Mouse (Mus musculus) spleen, adult 2 months (tissue): ENCODE results near the gene 4930556J24Rik. TPM values are rescaled to one million over a fixed set of nuclear protein-coding genes. Genes with fewer than 3 reads are reported as not detected.

Source experiments
- DNase-seq, 2 experiments: peaks; one replicate each; pipeline versions ENCODE4 v3.0.0 to v3.0.0-alpha.2; 2012 to 2021; ENCODE audit warnings: low spot score in 2 of 2, low read depth in 1 of 2
- H3K27ac ChIP-seq: fragments of 200-500 bp; 2 replicates; pipeline ENCODE4 v1.5.1; 2012; ENCODE audit warnings: low read length, inconsistent platforms; ENCODE audit not compliant: insufficient read depth
- H3K27me3 ChIP-seq: fragments of 200-500 bp; 2 replicates; pipeline ENCODE4 v1.6.1; 2012; ENCODE audit warnings: mild to moderate bottlenecking, moderate library complexity, low read length, inconsistent platforms; ENCODE audit not compliant: control insufficient read depth, insufficient read depth
- H3K36me3 ChIP-seq: fragments of 200-500 bp; 2 replicates; pipeline ENCODE4 v1.6.1; 2012; ENCODE audit warnings: mild to moderate bottlenecking, low read length, inconsistent platforms; ENCODE audit not compliant: control insufficient read depth, insufficient read depth
- H3K4me1 ChIP-seq: fragments of 200-500 bp; 2 replicates; pipeline ENCODE4 v1.6.1; 2011; ENCODE audit warnings: inconsistent platforms; ENCODE audit not compliant: control insufficient read depth, insufficient read depth, insufficient read length
- H3K4me3 ChIP-seq: fragments of 200-500 bp; 2 replicates; pipeline ENCODE4 v1.5.1; 2011; ENCODE audit warnings: mild to moderate bottlenecking, inconsistent platforms; ENCODE audit not compliant: insufficient read depth, insufficient read length; ENCODE audit errors: extremely low read depth
- CTCF ChIP-seq: fragments of 200-500 bp; IDR thresholded peaks from 2 replicates; pipeline ENCODE4 v1.5.1; 2011; ENCODE audit warnings: mild to moderate bottlenecking, inconsistent platforms; ENCODE audit not compliant: insufficient read depth, insufficient read length, insufficient replicate concordance; ENCODE audit errors: extremely low read depth
- POLR2A ChIP-seq: fragments of 200-500 bp; IDR thresholded peaks from 2 replicates; pipeline ENCODE4 v1.6.1; 2011; ENCODE audit warnings: low read depth, low read length, inconsistent platforms
- WGBS: fragments of 180-500 bp; shearing (Covaris S2); methylation state at CpG from one replicate; pipeline ENCODE4 v1.1.7; 2018; 5-methylcytosine and 5-hydroxymethylcytosine counted together
- polyA plus RNA-seq: library from polyadenylated mRNA; depleted of rRNA; stranded (reverse); fragments of >200 nt; gene quantifications from 2 replicates; pipeline ENCODE4 v1.2.3, GENCODE M21; 2012

4930556J24Rik gene
- polyA plus RNA-seq, 1 experiment: not detected

- DNase-seq: no peak
- Histone ChIP-seq H3K27me3 (no peaks in the 10 kb centered on the region), H3K4me3 (no peak overlapping the region), H3K36me3 (peaks cover 8% of the 10 kb centered on the region), H3K4me1 (no peaks in the 10 kb centered on the region), H3K27ac (no peak overlapping the region)
- 91% methylated on average over 9 of the region's 9 CpGs for WGBS
- no peak for TF ChIP-seq POLR2A
- TF ChIP-seq CTCF: no peak
These were observed 54.5 kb downstream of the 4930556J24Rik start for GRCm38 (mm10) chr11:3922115-3922514.

- H3K27me3 ChIP-seq: no peaks in the 10 kb centered on the region
- 48% methylated on average over 8 of the region's 8 CpGs for WGBS
These were observed 55.2 kb downstream of the 4930556J24Rik start for GRCm38 (mm10) chr11:3921281-3921850.

GRCm38 (mm10) chr11:3920476-3920875 is 56.1 kb downstream of the 4930556J24Rik start:
- Histone ChIP-seq H3K4me3 (no peak overlapping the region), H3K27me3 (no peaks in the 10 kb centered on the region), H3K4me1 (no peaks in the 10 kb centered on the region), H3K27ac (no peak overlapping the region), H3K36me3 (peaks cover 8% of the 10 kb centered on the region)
- 92% methylated on average over 7 of the region's 7 CpGs for WGBS
- no peak for TF ChIP-seq POLR2A
- TF ChIP-seq CTCF: no peak
- no peak for DNase-seq

More at GRCm38 (mm10) chr11:3921281-3921850, 55.2 kb downstream of the 4930556J24Rik start:
- DNase-seq: peak; percentile 12 to 47
- Histone ChIP-seq H3K36me3 (peaks cover 8% of the 10 kb centered on the region), H3K27ac (no peak overlapping the region), H3K4me1 (no peaks in the 10 kb centered on the region), H3K4me3 (no peak overlapping the region)
- TF ChIP-seq POLR2A (no peak), CTCF (peak; percentile 74; the same call in 1 of the 2 replicates)

GRCm38 (mm10) chr11:3918738-3919137 is 57.8 kb downstream of the 4930556J24Rik start:
- H3K36me3 ChIP-seq: peaks cover 3% of the 10 kb centered on the region
- no peaks in the 10 kb centered on the region; the same call in 1 of the 2 replicates for H3K4me1 ChIP-seq
- DNase-seq: no peak
- no peaks in the 10 kb centered on the region for H3K27me3 ChIP-seq
- no peak overlapping the region for H3K4me3 ChIP-seq
- peak; percentile 9; the same call in 1 of the 2 replicates for TF ChIP-seq CTCF
- no peak for TF ChIP-seq POLR2A
- H3K27ac ChIP-seq: no peak overlapping the region
- WGBS: 30% methylated on average over 1 of the region's 1 CpGs

GRCm38 (mm10) chr11:3914109-3914840 is 62.3 kb downstream of the 4930556J24Rik start, which contains the start of gene Slc35e4:
Gene Slc35e4, minus strand, starts transcription at chr11:3914664.
- H3K27ac ChIP-seq: 0 out of 2 replicates have a peak within 1 kb of the TSS, but pooled peaks have one; percentile 14
- H3K4me1 ChIP-seq: peaks cover 5% of the 10 kb centered on the region
- under 1% methylated on average over 28 of the region's 28 CpGs for WGBS
- peak within 1 kb of the TSS; percentile 60 for H3K4me3 ChIP-seq
- H3K36me3 ChIP-seq: no peaks in the 10 kb centered on the region
- peak; percentile 45 to 65 for DNase-seq
- TF ChIP-seq POLR2A (no peak), CTCF (peak; percentile 86)
- peaks cover 5% of the 10 kb centered on the region; the same call in 1 of the 2 replicates for H3K27me3 ChIP-seq

- peak; percentile 17 to 82 for DNase-seq
- no peaks in the 10 kb centered on the region for H3K36me3 ChIP-seq
- WGBS: 3% methylated on average over 65 of the region's 65 CpGs
- 0 out of 2 replicates have a peak overlapping the region, but pooled peaks have one; percentile 14 for H3K27ac ChIP-seq
- TF ChIP-seq POLR2A: no peak
- no peak for TF ChIP-seq CTCF
- H3K4me1 ChIP-seq: peaks cover 5% of the 10 kb centered on the region
- H3K27me3 ChIP-seq: peaks cover 5% of the 10 kb centered on the region; the same call in 1 of the 2 replicates
- peak overlapping the region; percentile 60 for H3K4me3 ChIP-seq
These were observed 63.1 kb downstream of the 4930556J24Rik start for GRCm38 (mm10) chr11:3913316-3914108.
